Mouse (Mus musculus) forebrain, embryonic 11.5 days (tissue): Measurements from ENCODE around the gene Plekhb2. TPM values are rescaled to one million over a fixed set of nuclear protein-coding genes. Genes with fewer than 3 reads are reported as not detected.
A peak's percentile ranks its signal among the peaks of the same experiment; 100 is the strongest.

Source experiments
- ATAC-seq: fragments of 200-750 bp; cut with Nextera tagmentation; replicated peaks from 2 replicates; pipeline ENCODE4 v1.8.0; 2017; ENCODE audit warnings: moderate TSS enrichment; ENCODE audit not compliant: low FRiP score
- DNase-seq: peaks from one replicate; pipeline ENCODE4 v3.0.0-alpha.2; 2017; ENCODE audit warnings: low spot score
- H3K27ac ChIP-seq: fragments of 300-500 bp; sonication (generic); 2 replicates; pipeline ENCODE4 v1.5.1; 2014; ENCODE audit warnings: low read depth, low read length
- H3K27me3 ChIP-seq: fragments of 300-500 bp; sonication (generic); 2 replicates; pipeline ENCODE4 v1.6.1; 2014; ENCODE audit warnings: mild to moderate bottlenecking, low read length, mixed read lengths; ENCODE audit not compliant: control insufficient read depth, insufficient read depth
- H3K36me3 ChIP-seq: fragments of 300-500 bp; sonication (generic); 2 replicates; pipeline ENCODE4 v1.6.1; 2014; ENCODE audit warnings: mild to moderate bottlenecking, low read length, moderate library complexity, mixed read lengths; ENCODE audit not compliant: control insufficient read depth, insufficient read depth
- H3K4me1 ChIP-seq: fragments of 300-500 bp; sonication (generic); replicated peaks from 2 replicates; pipeline ENCODE4 v1.6.1; 2014; ENCODE audit warnings: low read length, mixed read lengths; ENCODE audit not compliant: control insufficient read depth, insufficient read depth
- H3K4me2 ChIP-seq: fragments of 300-500 bp; sonication (generic); 2 replicates; pipeline ENCODE4 v1.6.1; 2014; ENCODE audit warnings: low read depth, mild to moderate bottlenecking, low read length, moderate library complexity, mixed read lengths; ENCODE audit not compliant: severe bottlenecking
- H3K4me3 ChIP-seq: fragments of 300-500 bp; sonication (generic); 2 replicates; pipeline ENCODE4 v1.5.1; 2014; ENCODE audit warnings: low read depth, low read length
- H3K9ac ChIP-seq: fragments of 300-500 bp; sonication (generic); 2 replicates; pipeline ENCODE4 v1.6.1; 2014; ENCODE audit warnings: low read length
- H3K9me3 ChIP-seq: fragments of 300-500 bp; sonication (generic); 2 replicates; pipeline ENCODE4 v1.6.1; 2016; ENCODE audit warnings: low read length, mixed read lengths; ENCODE audit not compliant: control insufficient read depth
- WGBS: fragments of 180-500 bp; shearing (Covaris S2); extraction: QIAGEN DNeasy Blood & Tissue Kit; methylation state at CpG from one replicate; pipeline ENCODE4 v1.1.7; 2014; 5-methylcytosine and 5-hydroxymethylcytosine counted together
- polyA plus RNA-seq: library from polyadenylated mRNA; unstranded; fragments of >200 nt; fragmentation: Nextera tagmentation; extraction: Ambion mirVana; gene quantifications from 2 replicates; pipeline ENCODE4 v1.2.1, GENCODE M21; 2014

The Plekhb2 gene
- polyA plus RNA-seq, 1 experiment from 2014 or later: 50.2 TPM

- no peak overlapping the region for H3K9ac ChIP-seq
- ATAC-seq: no peak
- no peak for DNase-seq
- H3K27ac ChIP-seq: no peak overlapping the region
- no peaks in the 10 kb centered on the region for H3K27me3 ChIP-seq
- H3K4me2 ChIP-seq: no peak overlapping the region
- no peak overlapping the region for H3K4me3 ChIP-seq
- no peaks in the 10 kb centered on the region for H3K36me3 ChIP-seq
- H3K9me3 ChIP-seq: no peaks in the 10 kb centered on the region
- 86% methylated on average over 11 of the region's 11 CpGs for WGBS
- 0 out of 2 replicates have a peak, but pooled peaks cover 2% of the 10 kb centered on the region for H3K4me1 ChIP-seq
These were observed 2.5 kb downstream of the Plekhb2 start for GRCm38 (mm10) chr1:34852116-34852878.

DNA sequence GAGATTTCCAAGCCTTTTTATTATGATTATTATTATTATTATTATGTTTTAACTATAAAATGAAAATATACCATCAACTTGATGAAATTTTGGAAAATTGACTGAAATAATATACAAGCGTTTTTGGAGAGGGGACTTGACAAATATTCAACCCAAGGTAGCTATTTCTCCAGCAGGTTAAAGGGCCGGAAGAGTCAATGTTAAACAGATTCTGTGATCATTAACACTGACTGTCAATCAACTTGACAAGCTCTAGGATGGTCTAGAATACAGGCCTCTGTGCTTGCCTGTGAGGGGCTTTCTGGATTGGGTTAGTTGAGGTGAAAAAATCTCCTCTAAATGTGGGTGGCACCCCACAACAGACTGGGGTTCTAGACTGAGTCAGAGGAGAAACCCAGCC is 4.0 kb downstream of the Plekhb2 start:
- no peaks in the 10 kb centered on the region for H3K9me3 ChIP-seq
- no peaks in the 10 kb centered on the region for H3K27me3 ChIP-seq
- ATAC-seq (no peak), DNase-seq (no peak)
- no peaks in the 10 kb centered on the region for H3K36me3 ChIP-seq
- H3K4me2 ChIP-seq: no peak overlapping the region
- H3K27ac ChIP-seq: no peak overlapping the region
- H3K4me1 ChIP-seq: 0 out of 2 replicates have a peak, but pooled peaks cover 2% of the 10 kb centered on the region
- no peak overlapping the region for H3K9ac ChIP-seq
- WGBS: 91% methylated on average over 2 of the region's 2 CpGs
- H3K4me3 ChIP-seq: no peak overlapping the region

DNA sequence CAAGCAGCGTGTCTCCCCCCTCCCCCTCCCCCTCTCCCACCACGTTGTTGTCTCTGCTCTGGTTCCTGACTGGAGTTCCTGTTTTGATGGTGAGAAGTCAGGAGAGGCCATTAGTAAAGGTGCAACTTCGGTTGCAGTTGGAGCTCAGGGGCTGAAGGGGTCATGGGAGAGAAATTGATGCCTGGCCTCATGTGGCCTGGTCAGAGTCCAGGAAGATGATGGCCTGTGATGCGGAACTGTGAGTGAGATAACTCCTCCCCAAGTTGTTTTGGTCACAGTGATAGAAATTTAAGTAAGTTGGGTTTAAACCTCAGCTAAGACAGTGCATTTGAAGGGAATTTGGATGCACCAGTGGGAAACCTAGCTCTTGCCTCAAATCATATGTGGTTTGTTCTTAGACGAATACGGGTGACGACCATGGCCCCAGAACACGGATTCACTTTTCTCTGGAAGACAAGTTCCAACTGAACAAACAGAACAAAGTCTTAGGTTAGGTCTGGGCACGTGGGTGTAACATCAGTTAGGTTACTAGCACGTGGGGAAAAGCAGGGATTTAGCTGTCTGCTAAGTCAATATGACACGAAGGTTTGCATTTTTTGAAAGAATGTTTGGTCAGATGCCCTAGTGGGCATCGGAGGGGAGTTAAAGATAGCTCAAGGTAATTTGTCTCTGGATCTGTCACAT is 5.4 kb downstream of the Plekhb2 start:
- 81% methylated on average over 12 of the region's 12 CpGs for WGBS
- no peak overlapping the region for H3K4me3 ChIP-seq
- H3K27me3 ChIP-seq: no peaks in the 10 kb centered on the region
- no peak overlapping the region for H3K9ac ChIP-seq
- H3K9me3 ChIP-seq: no peaks in the 10 kb centered on the region
- H3K4me1 ChIP-seq: 0 out of 2 replicates have a peak, but pooled peaks cover 2% of the 10 kb centered on the region
- H3K4me2 ChIP-seq: no peak overlapping the region
- DNase-seq: no peak
- H3K36me3 ChIP-seq: no peaks in the 10 kb centered on the region
- no peak overlapping the region for H3K27ac ChIP-seq
- ATAC-seq: no peak

- Histone ChIP-seq H3K4me3 (no peak overlapping the region), H3K4me2 (no peak overlapping the region), H3K9me3 (no peaks in the 10 kb centered on the region), H3K27me3 (no peaks in the 10 kb centered on the region), H3K9ac (no peak overlapping the region), H3K27ac (no peak overlapping the region), H3K36me3 (no peaks in the 10 kb centered on the region; the same call in 1 of the 2 replicates), H3K4me1 (no peaks in the 10 kb centered on the region)
- ATAC-seq: no peak
- 89% methylated on average over 5 of the region's 5 CpGs for WGBS
- DNase-seq: no peak
These were observed 8.9 kb downstream of the Plekhb2 start for GRCm38 (mm10) chr1:34858671-34859070.

- H3K4me1 ChIP-seq: no peaks in the 10 kb centered on the region
- H3K4me2 ChIP-seq: no peak overlapping the region
- no peak overlapping the region for H3K4me3 ChIP-seq
- no peaks in the 10 kb centered on the region; the same call in 1 of the 2 replicates for H3K36me3 ChIP-seq
- H3K9ac ChIP-seq: no peak overlapping the region
- no peak for ATAC-seq
- no peaks in the 10 kb centered on the region for H3K27me3 ChIP-seq
- WGBS: 86% methylated on average over 3 of the region's 3 CpGs
- H3K9me3 ChIP-seq: no peaks in the 10 kb centered on the region
- H3K27ac ChIP-seq: no peak overlapping the region
- DNase-seq: no peak
These were observed 10.0 kb downstream of the Plekhb2 start for GRCm38 (mm10) chr1:34859761-34860160.

GRCm38 (mm10) chr1:34860205-34860604 is 10.4 kb downstream of the Plekhb2 start:
- Histone ChIP-seq H3K9me3 (no peaks in the 10 kb centered on the region), H3K27ac (no peak overlapping the region), H3K4me1 (no peaks in the 10 kb centered on the region), H3K9ac (no peak overlapping the region), H3K36me3 (no peaks in the 10 kb centered on the region; the same call in 1 of the 2 replicates), H3K4me2 (no peak overlapping the region), H3K4me3 (no peak overlapping the region), H3K27me3 (no peaks in the 10 kb centered on the region)
- ATAC-seq (no peak), DNase-seq (no peak)
- 93% methylated on average over 7 of the region's 7 CpGs for WGBS

DNA sequence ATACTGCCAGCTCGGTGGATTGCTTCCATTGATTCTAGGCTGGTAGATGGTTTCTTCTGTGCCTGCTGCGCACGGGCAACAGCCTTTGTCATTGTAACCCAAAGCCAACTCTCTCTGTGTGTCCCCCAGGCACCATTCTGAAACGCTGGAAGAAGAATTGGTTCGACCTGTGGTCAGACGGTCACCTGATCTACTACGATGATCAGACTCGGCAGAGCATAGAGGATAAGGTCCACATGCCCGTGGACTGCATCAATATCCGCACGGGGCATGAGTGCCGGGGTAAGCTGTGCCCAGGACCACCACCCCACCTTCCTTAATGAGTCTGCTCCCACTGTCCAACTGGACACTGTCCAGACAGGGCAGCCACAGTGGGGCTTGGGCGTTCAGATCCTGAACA is 13.1 kb downstream of the Plekhb2 start:
- H3K9me3 ChIP-seq: no peaks in the 10 kb centered on the region
- H3K4me2 ChIP-seq: no peak overlapping the region
- no peaks in the 10 kb centered on the region for H3K4me1 ChIP-seq
- H3K27me3 ChIP-seq: no peaks in the 10 kb centered on the region
- H3K36me3 ChIP-seq: no peaks in the 10 kb centered on the region; the same call in 1 of the 2 replicates
- H3K27ac ChIP-seq: no peak overlapping the region
- no peak overlapping the region for H3K4me3 ChIP-seq
- DNase-seq (peak; percentile 41), ATAC-seq (no peak)
- 94% methylated on average over 13 of the region's 13 CpGs for WGBS
- no peak overlapping the region for H3K9ac ChIP-seq

GRCm38 (mm10) chr1:34863323-34863722 is 13.5 kb downstream of the Plekhb2 start:
- H3K27me3 ChIP-seq: no peaks in the 10 kb centered on the region
- WGBS: 92% methylated on average over 7 of the region's 7 CpGs
- H3K9me3 ChIP-seq: no peaks in the 10 kb centered on the region
- H3K4me2 ChIP-seq: no peak overlapping the region
- no peak overlapping the region for H3K9ac ChIP-seq
- ATAC-seq (no peak), DNase-seq (peak; percentile 39)
- H3K4me1 ChIP-seq: no peaks in the 10 kb centered on the region
- no peak overlapping the region for H3K4me3 ChIP-seq
- H3K36me3 ChIP-seq: no peaks in the 10 kb centered on the region; the same call in 1 of the 2 replicates
- no peak overlapping the region for H3K27ac ChIP-seq
